Mouse (Mus musculus): ENCODE results near the gene Rbfox1.

GRCm38 (mm10) chr16:6712341-6712740 lies 827.2 kb downstream of the Rbfox1 start:
- TF ChIP-seq CTCF (IDR thresholded peaks at IDR 0.05; ENCODE audit: low read depth) (no peak), EP300 (optimal IDR thresholded peaks at IDR 0.05) (no peak)
